Mouse (Mus musculus) lung, adult 2 months (tissue): Measurements from ENCODE around the gene Galnt13.

Experiments
- CTCF ChIP-seq: fragments of 200-500 bp; IDR thresholded peaks from 2 replicates; pipeline ENCODE4 v1.5.1; 2011; ENCODE audit warnings: mild to moderate bottlenecking, low read length, control low read depth; ENCODE audit not compliant: insufficient read depth
- POLR2A ChIP-seq: fragments of 200-500 bp; IDR thresholded peaks from 2 replicates; pipeline ENCODE4 v1.6.1; 2011; ENCODE audit warnings: low read depth, mild to moderate bottlenecking, control low read depth, low read length, borderline replicate concordance; ENCODE audit errors: extremely low read depth

- no peak for TF ChIP-seq POLR2A
- no peak for TF ChIP-seq CTCF
Observed at GRCm38 (mm10) chr2:54522989-54523388, 86.9 kb downstream of the Galnt13 start.
